Mouse (Mus musculus): Measurements from ENCODE around the gene Daxx.
"Not testable (repeated sequence)": the region's sequence is repeated elsewhere in the genome, so short reads cannot be mapped to it uniquely, and the experiment has no call there.

Gene Daxx

GRCm38 (mm10) chr17:33909077-33909868 lies at the start of gene Daxx:
Gene Daxx (plus strand): TSS chr17:33909414.
- DNase-seq (ENCODE audit: low spot score), result peak; percentile 96

- DNase-seq (ENCODE audit: low spot score), result no peak
Measured at GRCm38 (mm10) chr17:33865330-33866030, 43.7 kb upstream of the Daxx start.

- DNase-seq (ENCODE audit: low spot score), result not testable (repeated sequence)
Measured at GRCm38 (mm10) chr17:33873537-33873936, 35.7 kb upstream of the Daxx start, which contains the start of gene Gm7029. Gene Gm7029 (plus strand): TSS chr17:33873837.

- DNase-seq (ENCODE audit: low spot score), result no peak
Measured at GRCm38 (mm10) chr17:33874411-33874810, 34.8 kb upstream of the Daxx start.

GRCm38 (mm10) chr17:33875797-33876196 lies 33.4 kb upstream of the Daxx start:
- not testable (repeated sequence) for DNase-seq (ENCODE audit: low spot score)

GRCm38 (mm10) chr17:33884320-33884719 lies 24.9 kb upstream of the Daxx start:
- not testable (repeated sequence) for DNase-seq (ENCODE audit: low spot score)

GRCm38 (mm10) chr17:33887802-33888201 lies 21.4 kb upstream of the Daxx start:
- DNase-seq (ENCODE audit: low spot score), result not testable (repeated sequence)

- DNase-seq (ENCODE audit: low spot score), result not testable (repeated sequence)
Measured at GRCm38 (mm10) chr17:33888230-33888629, 21.0 kb upstream of the Daxx start.

- not testable (repeated sequence) for DNase-seq (ENCODE audit: low spot score)
Measured at GRCm38 (mm10) chr17:33889941-33890532, 19.2 kb upstream of the Daxx start.

GRCm38 (mm10) chr17:33890533-33891059 lies 18.6 kb upstream of the Daxx start, which contains the start of gene Kifc1:
Gene Kifc1 (minus strand): TSS chr17:33890661.
- peak; percentile 98 for DNase-seq (ENCODE audit: low spot score)

GRCm38 (mm10) chr17:33891357-33891756 lies 17.9 kb upstream of the Daxx start:
- DNase-seq (ENCODE audit: low spot score), result no peak

- not testable (repeated sequence) for DNase-seq (ENCODE audit: low spot score)
Measured at GRCm38 (mm10) chr17:33891892-33892291, 17.3 kb upstream of the Daxx start.

GRCm38 (mm10) chr17:33892429-33892828 lies 16.8 kb upstream of the Daxx start:
- DNase-seq (ENCODE audit: low spot score), result no peak

- DNase-seq (ENCODE audit: low spot score), result not testable (repeated sequence)
Measured at GRCm38 (mm10) chr17:33893011-33893410, 16.2 kb upstream of the Daxx start.

- DNase-seq (ENCODE audit: low spot score), result no peak
Measured at GRCm38 (mm10) chr17:33897114-33897794, 12.0 kb upstream of the Daxx start.

GRCm38 (mm10) chr17:33898193-33898592 lies 11.0 kb upstream of the Daxx start:
- not testable (repeated sequence) for DNase-seq (ENCODE audit: low spot score)

GRCm38 (mm10) chr17:33899642-33900041 lies 9.6 kb upstream of the Daxx start:
- no peak for DNase-seq (ENCODE audit: low spot score)

GRCm38 (mm10) chr17:33900281-33900988 lies 8.8 kb upstream of the Daxx start:
- no peak for DNase-seq (ENCODE audit: low spot score)

GRCm38 (mm10) chr17:33900989-33901314 lies 8.3 kb upstream of the Daxx start:
- DNase-seq (ENCODE audit: low spot score), result no peak

GRCm38 (mm10) chr17:33901653-33902052 lies 7.6 kb upstream of the Daxx start:
- no peak for DNase-seq (ENCODE audit: low spot score)

GRCm38 (mm10) chr17:33902079-33902478 lies 7.1 kb upstream of the Daxx start:
- DNase-seq (ENCODE audit: low spot score), result no peak
